Mouse (Mus musculus) intestine, embryonic 16.5 days (tissue): ENCODE results near the gene Akap8l. TPM values are rescaled to one million over a fixed set of nuclear protein-coding genes. Genes with fewer than 3 reads are reported as not detected.

Experiments used
- ATAC-seq: fragments of 200-750 bp; cut with Nextera tagmentation; 2 replicates; pipeline ENCODE4 v1.8.0; 2017; ENCODE audit warnings: moderate TSS enrichment, moderate library complexity
- H3K27ac ChIP-seq: fragments of 300-500 bp; sonication (generic); 2 replicates; pipeline ENCODE4 v1.5.1; 2014; ENCODE audit warnings: mild to moderate bottlenecking, low read length
- H3K27me3 ChIP-seq: fragments of 300-500 bp; sonication (generic); replicated peaks from 2 replicates; pipeline ENCODE4 v1.6.1; 2014; ENCODE audit warnings: low read length, control low read depth, mixed read lengths; ENCODE audit not compliant: control insufficient read depth, insufficient read depth
- H3K36me3 ChIP-seq: fragments of 300-500 bp; sonication (generic); 2 replicates; pipeline ENCODE4 v1.6.1; 2014; ENCODE audit warnings: low read length, control low read depth; ENCODE audit not compliant: control insufficient read depth, insufficient read depth
- H3K4me1 ChIP-seq: fragments of 300-500 bp; sonication (generic); 2 replicates; pipeline ENCODE4 v1.6.1; 2014; ENCODE audit warnings: low read length, control low read depth, mixed read lengths; ENCODE audit not compliant: control insufficient read depth, insufficient read depth
- H3K4me2 ChIP-seq: fragments of 300-500 bp; sonication (generic); 2 replicates; pipeline ENCODE4 v1.6.1; 2014; ENCODE audit warnings: low read depth, low read length, control low read depth
- H3K4me3 ChIP-seq: fragments of 300-500 bp; sonication (generic); 2 replicates; pipeline ENCODE4 v1.5.1; 2014; ENCODE audit warnings: mild to moderate bottlenecking, low read length
- H3K9ac ChIP-seq: fragments of 300-500 bp; sonication (generic); 2 replicates; pipeline ENCODE4 v1.6.1; 2014; ENCODE audit warnings: low read depth, low read length
- H3K9me3 ChIP-seq: fragments of 300-500 bp; sonication (generic); 2 replicates; pipeline ENCODE4 v1.6.1; 2016; ENCODE audit warnings: low read length, control low read depth; ENCODE audit not compliant: control insufficient read depth
- WGBS: fragments of 180-500 bp; shearing (Covaris S2); extraction: QIAGEN DNeasy Blood & Tissue Kit; methylation state at CpG from one replicate; pipeline ENCODE4 v1.1.7; 2014; 5-methylcytosine and 5-hydroxymethylcytosine counted together
- polyA plus RNA-seq: library from polyadenylated mRNA; unstranded; fragments of >200 nt; fragmentation: Nextera tagmentation; extraction: Ambion mirVana; gene quantifications from 2 replicates; pipeline ENCODE4 v1.2.1, GENCODE M21; 2015

The Akap8l gene
- polyA plus RNA-seq, 1 experiment from 2014 or later = 73.0 TPM

- H3K27ac ChIP-seq = peak within 1 kb of the TSS; percentile 99
- under 1% methylated on average over 85 of the region's 100 CpGs for WGBS
- H3K27me3 ChIP-seq = no peaks in the 10 kb centered on the region
- peak; percentile 94 for ATAC-seq
- peak within 1 kb of the TSS; percentile 95 for H3K4me3 ChIP-seq
- H3K36me3 ChIP-seq = no peaks in the 10 kb centered on the region
- H3K4me1 ChIP-seq = peaks cover 17% of the 10 kb centered on the region
- peak within 1 kb of the TSS; percentile 66 for H3K4me2 ChIP-seq
- H3K9me3 ChIP-seq = no peaks in the 10 kb centered on the region
- peak within 1 kb of the TSS; percentile 98 for H3K9ac ChIP-seq
Observed at GRCm38 (mm10) chr17:32284262-32285137, 65.9 kb downstream of the Akap8l start, which contains the start of gene Brd4. Brd4 (minus strand) TSS chr17:32284722.

DNA sequence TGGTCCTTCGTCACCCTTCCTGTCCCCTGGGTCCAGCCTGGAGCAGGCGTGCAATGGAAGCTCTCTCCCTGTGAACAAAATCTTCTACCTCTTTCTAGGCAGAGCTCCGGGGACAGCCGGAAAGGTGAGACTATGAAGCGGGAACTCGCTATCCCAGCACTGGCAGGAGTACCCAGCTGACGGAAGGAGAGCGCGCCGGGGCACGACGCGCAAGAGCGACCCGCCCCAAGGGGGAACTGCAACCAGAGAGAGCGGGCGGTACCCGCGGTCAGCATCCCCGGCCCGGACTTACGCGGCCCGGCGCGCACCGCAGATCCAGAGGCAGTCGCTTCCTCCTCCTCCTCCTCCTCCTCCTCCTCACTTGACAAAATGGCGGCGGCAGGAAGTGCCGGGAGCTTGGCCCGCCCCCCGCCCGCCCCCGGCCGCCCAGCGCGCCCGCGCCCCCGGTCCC is 66.6 kb downstream of the Akap8l start:
- 2% methylated on average over 40 of the region's 41 CpGs for WGBS
- peak overlapping the region; percentile 99 for H3K27ac ChIP-seq
- H3K4me1 ChIP-seq = peaks cover 17% of the 10 kb centered on the region
- H3K9ac ChIP-seq = peak overlapping the region; percentile 98
- no peaks in the 10 kb centered on the region for H3K36me3 ChIP-seq
- no peaks in the 10 kb centered on the region for H3K27me3 ChIP-seq
- peak overlapping the region; percentile 66 for H3K4me2 ChIP-seq
- ATAC-seq = peak; percentile 72
- H3K4me3 ChIP-seq = peak overlapping the region; percentile 95
- H3K9me3 ChIP-seq = no peaks in the 10 kb centered on the region

DNA sequence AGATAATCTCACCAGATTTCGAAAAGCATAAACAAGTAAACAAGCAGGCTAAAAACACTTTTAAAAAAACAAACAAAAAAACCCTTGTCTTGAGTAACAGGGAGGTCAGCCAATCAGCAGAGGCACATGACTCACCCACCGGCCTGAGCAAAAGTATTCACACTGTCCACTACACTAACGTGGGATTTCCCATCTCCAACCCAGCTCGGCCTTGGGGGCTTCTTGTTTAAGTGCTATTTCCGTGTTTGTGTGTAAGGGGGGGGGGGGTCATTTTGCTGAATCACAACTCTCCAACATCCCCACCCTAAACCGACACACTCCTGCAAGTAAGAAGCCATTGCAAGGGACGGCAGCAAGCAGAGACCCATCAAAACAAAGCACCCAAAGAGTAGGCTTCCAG is 67.1 kb downstream of the Akap8l start:
- 7% methylated on average over 7 of the region's 7 CpGs for WGBS
- Histone ChIP-seq H3K27ac (peak overlapping the region; percentile 99), H3K4me2 (peak overlapping the region; percentile 66), H3K4me3 (peak overlapping the region; percentile 95), H3K9ac (peak overlapping the region; percentile 98), H3K36me3 (no peaks in the 10 kb centered on the region), H3K9me3 (no peaks in the 10 kb centered on the region), H3K4me1 (peaks cover 17% of the 10 kb centered on the region), H3K27me3 (no peaks in the 10 kb centered on the region)
- ATAC-seq = no peak

DNA sequence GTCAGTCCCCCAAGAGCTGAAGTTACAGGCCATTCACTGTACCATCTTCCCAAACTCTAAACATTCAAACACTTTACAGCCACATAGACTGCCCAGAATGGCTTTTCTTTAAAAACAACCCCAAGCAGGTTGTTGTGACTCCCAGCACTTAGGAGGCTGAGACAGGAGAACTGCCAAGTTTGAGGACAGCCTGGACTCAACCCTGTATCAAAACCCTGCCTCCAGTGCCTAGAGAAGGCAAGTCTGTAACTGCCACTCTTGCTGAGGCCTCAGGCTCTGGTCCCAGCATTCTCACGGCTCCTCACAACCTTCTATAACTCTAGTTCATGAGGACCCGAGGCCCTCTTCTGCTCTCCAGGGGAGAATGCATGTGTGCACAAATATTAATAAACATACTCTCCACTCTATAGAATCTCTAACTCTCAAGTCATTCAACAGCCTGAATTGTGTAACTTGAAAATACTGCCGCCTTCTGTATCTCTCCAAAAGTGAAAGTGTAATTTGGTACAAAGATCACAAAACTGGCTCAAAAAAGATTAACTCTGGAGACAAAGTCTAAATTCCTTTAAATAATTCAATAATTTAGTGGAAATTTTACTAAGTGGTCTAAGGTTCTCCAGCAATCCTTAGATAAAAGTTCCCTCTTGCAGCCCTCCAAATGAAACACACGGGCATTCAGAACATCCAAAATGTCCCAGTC is 68.6 kb downstream of the Akap8l start:
- Histone ChIP-seq H3K4me3 (no peak overlapping the region), H3K4me2 (peak overlapping the region; percentile 7; the same call in 1 of the 2 replicates)
- 56% methylated on average over 4 of the region's 4 CpGs for WGBS

GRCm38 (mm10) chr17:32281126-32281525 is 69.3 kb downstream of the Akap8l start:
- H3K36me3 ChIP-seq = no peaks in the 10 kb centered on the region
- no peaks in the 10 kb centered on the region for H3K9me3 ChIP-seq
- H3K27me3 ChIP-seq = no peaks in the 10 kb centered on the region
- no peak overlapping the region for H3K27ac ChIP-seq
- no peak overlapping the region for H3K4me3 ChIP-seq
- H3K4me2 ChIP-seq = no peak overlapping the region
- no peak for ATAC-seq
- 93% methylated on average over 2 of the region's 2 CpGs for WGBS
- H3K9ac ChIP-seq = no peak overlapping the region
- H3K4me1 ChIP-seq = peaks cover 19% of the 10 kb centered on the region

More for the DNA sequence above, 68.6 kb downstream of the Akap8l start:
- ATAC-seq = no peak
- Histone ChIP-seq H3K4me1 (peaks cover 17% of the 10 kb centered on the region), H3K9me3 (no peaks in the 10 kb centered on the region), H3K9ac (no peak overlapping the region), H3K27me3 (no peaks in the 10 kb centered on the region), H3K36me3 (no peaks in the 10 kb centered on the region), H3K27ac (no peak overlapping the region)

GRCm38 (mm10) chr17:32280575-32280974 is 69.8 kb downstream of the Akap8l start:
- H3K27ac ChIP-seq = no peak overlapping the region
- no peaks in the 10 kb centered on the region for H3K27me3 ChIP-seq
- H3K9ac ChIP-seq = no peak overlapping the region
- no peak for ATAC-seq
- no peaks in the 10 kb centered on the region for H3K9me3 ChIP-seq
- no peak overlapping the region for H3K4me3 ChIP-seq
- H3K4me2 ChIP-seq = no peak overlapping the region
- WGBS = 88% methylated on average over 3 of the region's 3 CpGs
- H3K36me3 ChIP-seq = no peaks in the 10 kb centered on the region
- H3K4me1 ChIP-seq = peaks cover 24% of the 10 kb centered on the region

DNA sequence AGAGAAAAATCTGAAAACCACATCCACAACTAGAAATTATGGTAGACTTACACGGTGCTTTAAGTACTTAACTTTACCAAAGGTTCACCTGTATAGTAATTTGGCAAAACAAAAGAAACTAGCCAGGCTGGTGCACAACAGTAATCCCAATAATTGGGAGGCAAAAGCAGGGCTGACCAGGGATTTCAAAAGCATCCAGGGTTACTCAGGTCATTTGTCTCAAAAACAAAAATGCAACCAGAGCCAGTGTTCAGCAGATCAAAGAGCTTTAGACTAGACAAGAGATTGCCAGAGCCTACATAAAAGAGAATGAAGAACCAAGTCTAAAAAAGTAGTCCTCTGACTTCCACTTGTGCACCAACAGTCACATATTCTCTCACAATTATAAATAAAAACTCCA is 73.2 kb downstream of the Akap8l start:
- Histone ChIP-seq H3K4me2 (no peak overlapping the region), H3K4me1 (peaks cover 19% of the 10 kb centered on the region), H3K27me3 (no peaks in the 10 kb centered on the region), H3K27ac (no peak overlapping the region), H3K9me3 (no peaks in the 10 kb centered on the region), H3K9ac (no peak overlapping the region), H3K4me3 (no peak overlapping the region), H3K36me3 (no peaks in the 10 kb centered on the region)
- WGBS = 78% methylated on average over 1 of the region's 1 CpGs
- ATAC-seq = no peak

- H3K36me3 ChIP-seq = no peaks in the 10 kb centered on the region
- H3K4me2 ChIP-seq = no peak overlapping the region
- no peak for ATAC-seq
- 83% methylated on average over 3 of the region's 3 CpGs for WGBS
- H3K9me3 ChIP-seq = no peaks in the 10 kb centered on the region
- no peak overlapping the region for H3K4me3 ChIP-seq
- no peak overlapping the region for H3K27ac ChIP-seq
- no peaks in the 10 kb centered on the region for H3K27me3 ChIP-seq
- H3K9ac ChIP-seq = no peak overlapping the region
- H3K4me1 ChIP-seq = peaks cover 7% of the 10 kb centered on the region
Observed at GRCm38 (mm10) chr17:32275568-32275967, 74.8 kb downstream of the Akap8l start.
